Mouse (Mus musculus): ENCODE results near the gene Man1a. TPM values are rescaled to one million over a fixed set of nuclear protein-coding genes. Genes with fewer than 3 reads are reported as not detected.

The Man1a gene
- polyA plus RNA-seq, 2 experiments: 11.9 to 14.2 TPM

- H3K4me3 ChIP-seq (replicated peaks; ENCODE audit: low read length): no peak overlapping the region
- H3K9me3 ChIP-seq (ENCODE audit: control insufficient read depth, low read length): no peaks in the 10 kb centered on the region
- no peak overlapping the region for H3K9ac ChIP-seq (ENCODE audit: low read depth, low read length, severe bottlenecking)
- DNase-seq (ENCODE audit: low spot score) (no peak), ATAC-seq (ENCODE audit: low FRiP score, low read depth) (no peak)
- no peak for TF ChIP-seq POLR2A (IDR thresholded peaks at IDR 0.05; ENCODE audit: borderline replicate concordance, extremely low read depth, insufficient read depth, insufficient read length)
- no peaks in the 10 kb centered on the region for H3K27me3 ChIP-seq (ENCODE audit: control insufficient read depth, insufficient read depth, low read length)
- H3K27ac ChIP-seq (replicated peaks; ENCODE audit: low read depth, low read length): no peak overlapping the region
- no peaks in the 10 kb centered on the region for H3K4me1 ChIP-seq (ENCODE audit: control insufficient read depth, insufficient read depth, low read length)
- no peak overlapping the region for H3K4me2 ChIP-seq (replicated peaks; ENCODE audit: low read depth, low read length, severe bottlenecking)
- no peaks in the 10 kb centered on the region for H3K36me3 ChIP-seq (ENCODE audit: control insufficient read depth, insufficient read depth, low read length)
- WGBS: 50% methylated on average over 7 of the region's 7 CpGs
Observed at GRCm38 (mm10) chr10:53941597-53941996, 134.8 kb downstream of the Man1a start.

GRCm38 (mm10) chr10:53938199-53938598, 138.2 kb downstream of the Man1a start:
- Histone ChIP-seq H3K4me2 (replicated peaks; ENCODE audit: low read depth, low read length, severe bottlenecking) (no peak overlapping the region), H3K4me1 (ENCODE audit: control insufficient read depth, insufficient read depth, low read length) (no peaks in the 10 kb centered on the region), H3K9me3 (ENCODE audit: control insufficient read depth, low read length) (no peaks in the 10 kb centered on the region), H3K4me3 (replicated peaks; ENCODE audit: low read length) (no peak overlapping the region), H3K27ac (replicated peaks; ENCODE audit: low read depth, low read length) (no peak overlapping the region), H3K27me3 (ENCODE audit: control insufficient read depth, insufficient read depth, low read length) (no peaks in the 10 kb centered on the region), H3K9ac (ENCODE audit: low read depth, low read length, severe bottlenecking) (no peak overlapping the region), H3K36me3 (ENCODE audit: control insufficient read depth, insufficient read depth, low read length) (no peaks in the 10 kb centered on the region)
- no peak for TF ChIP-seq POLR2A (IDR thresholded peaks at IDR 0.05; ENCODE audit: borderline replicate concordance, extremely low read depth, insufficient read depth, insufficient read length)
- ATAC-seq (ENCODE audit: low FRiP score, low read depth): no peak
- 82% methylated on average over 3 of the region's 3 CpGs for WGBS
- no peak for DNase-seq (ENCODE audit: low spot score)

- H3K27ac ChIP-seq (replicated peaks; ENCODE audit: low read depth, low read length): no peak overlapping the region
- 90% methylated on average over 3 of the region's 3 CpGs for whole genome bisulfite sequencing
Observed at GRCm38 (mm10) chr10:53936078-53936477, 140.3 kb downstream of the Man1a start.

GRCm38 (mm10) chr10:53929722-53930500, 146.5 kb downstream of the Man1a start:
- no peak overlapping the region for H3K4me3 ChIP-seq (replicated peaks; ENCODE audit: low read length)
- WGBS: 82% methylated on average over 4 of the region's 4 CpGs
- H3K4me1 ChIP-seq (ENCODE audit: control insufficient read depth, insufficient read depth, low read length): no peaks in the 10 kb centered on the region
- H3K36me3 ChIP-seq (ENCODE audit: control insufficient read depth, insufficient read depth, low read length): no peaks in the 10 kb centered on the region
- H3K27ac ChIP-seq (replicated peaks; ENCODE audit: low read depth, low read length): no peak overlapping the region
- H3K4me2 ChIP-seq (replicated peaks; ENCODE audit: low read depth, low read length, severe bottlenecking): no peak overlapping the region
- H3K27me3 ChIP-seq (ENCODE audit: control insufficient read depth, insufficient read depth, low read length): no peaks in the 10 kb centered on the region
- no peak for DNase-seq (ENCODE audit: low spot score)
- no peak overlapping the region for H3K9ac ChIP-seq (ENCODE audit: low read depth, low read length, severe bottlenecking)
- no peak for TF ChIP-seq POLR2A (IDR thresholded peaks at IDR 0.05; ENCODE audit: borderline replicate concordance, extremely low read depth, insufficient read depth, insufficient read length)
- ATAC-seq (ENCODE audit: low FRiP score, low read depth): no peak
- H3K9me3 ChIP-seq (ENCODE audit: control insufficient read depth, low read length): no peaks in the 10 kb centered on the region

More at GRCm38 (mm10) chr10:53936078-53936477, 140.3 kb downstream of the Man1a start:
- no peak overlapping the region for H3K9ac ChIP-seq (ENCODE audit: low read depth, low read length, severe bottlenecking)
- no peak overlapping the region for H3K4me3 ChIP-seq (replicated peaks; ENCODE audit: low read length)
- H3K27me3 ChIP-seq (ENCODE audit: control insufficient read depth, insufficient read depth, low read length): no peaks in the 10 kb centered on the region
- no peak overlapping the region for H3K4me2 ChIP-seq (replicated peaks; ENCODE audit: low read depth, low read length, severe bottlenecking)
- no peak for TF ChIP-seq POLR2A (IDR thresholded peaks at IDR 0.05; ENCODE audit: borderline replicate concordance, extremely low read depth, insufficient read depth, insufficient read length)
- DNase-seq (ENCODE audit: low spot score) (no peak), ATAC-seq (ENCODE audit: low FRiP score, low read depth) (no peak)
- no peaks in the 10 kb centered on the region for H3K9me3 ChIP-seq (ENCODE audit: control insufficient read depth, low read length)
- H3K4me1 ChIP-seq (ENCODE audit: control insufficient read depth, insufficient read depth, low read length): no peaks in the 10 kb centered on the region
- H3K36me3 ChIP-seq (ENCODE audit: control insufficient read depth, insufficient read depth, low read length): no peaks in the 10 kb centered on the region

GRCm38 (mm10) chr10:53927904-53928303, 148.5 kb downstream of the Man1a start:
- no peaks in the 10 kb centered on the region for H3K27me3 ChIP-seq (ENCODE audit: control insufficient read depth, insufficient read depth, low read length)
- no peaks in the 10 kb centered on the region for H3K36me3 ChIP-seq (ENCODE audit: control insufficient read depth, insufficient read depth, low read length)
- H3K4me2 ChIP-seq (replicated peaks; ENCODE audit: low read depth, low read length, severe bottlenecking): no peak overlapping the region
- H3K9me3 ChIP-seq (ENCODE audit: control insufficient read depth, low read length): no peaks in the 10 kb centered on the region
- no peak overlapping the region for H3K4me3 ChIP-seq (replicated peaks; ENCODE audit: low read length)
- 79% methylated on average over 5 of the region's 5 CpGs for WGBS
- H3K27ac ChIP-seq (replicated peaks; ENCODE audit: low read depth, low read length): no peak overlapping the region
- H3K9ac ChIP-seq (ENCODE audit: low read depth, low read length, severe bottlenecking): no peak overlapping the region
- no peak for ATAC-seq (ENCODE audit: low FRiP score, low read depth)
- no peaks in the 10 kb centered on the region for H3K4me1 ChIP-seq (ENCODE audit: control insufficient read depth, insufficient read depth, low read length)
- no peak for DNase-seq (ENCODE audit: low spot score)
- TF ChIP-seq POLR2A (IDR thresholded peaks at IDR 0.05; ENCODE audit: borderline replicate concordance, extremely low read depth, insufficient read depth, insufficient read length): no peak
